Mouse (Mus musculus): Measurements from ENCODE around the gene Brd2. TPM values are rescaled to one million over a fixed set of nuclear protein-coding genes. Genes with fewer than 3 reads are reported as not detected.
A peak's percentile ranks its signal among the peaks of the same experiment; 100 is the strongest.

Brd2 gene
- polyA plus RNA-seq, 1 experiment from 2014 or later: 32.5 TPM

- Histone ChIP-seq H3K4me2 (ENCODE audit: low read depth, low read length) (no peak overlapping the region), H3K36me3 (replicated peaks; ENCODE audit: insufficient read depth, low read length) (peaks cover 52% of the 10 kb centered on the region), H3K27ac (ENCODE audit: low read depth) (no peak overlapping the region), H3K4me3 (ENCODE audit: low read depth, low read length) (no peak overlapping the region), H3K4me1 (ENCODE audit: insufficient read depth) (no peaks in the 10 kb centered on the region; the same call in none of the 2 replicates), H3K9me3 (ENCODE audit: low read length) (no peaks in the 10 kb centered on the region), H3K9ac (replicated peaks) (no peak overlapping the region), H3K27me3 (ENCODE audit: insufficient read depth, low read length) (no peaks in the 10 kb centered on the region)
- DNase-seq (no peak), ATAC-seq (no peak)
- WGBS (ENCODE audit: insufficient replicate concordance): 65% methylated on average over 3 of the region's 3 CpGs
- TF ChIP-seq EP300 (IDR thresholded peaks at IDR 0.05; ENCODE audit: low read depth) (no peak), CTCF (IDR thresholded peaks at IDR 0.05; ENCODE audit: low read depth) (no peak)
Measured at GRCm38 (mm10) chr17:34109806-34110195, 12.6 kb downstream of the Brd2 start.

GRCm38 (mm10) chr17:34109038-34109805, 13.2 kb downstream of the Brd2 start:
- Histone ChIP-seq H3K27ac (ENCODE audit: low read depth) (no peak overlapping the region), H3K9me3 (ENCODE audit: low read length) (no peaks in the 10 kb centered on the region), H3K4me1 (ENCODE audit: insufficient read depth) (no peaks in the 10 kb centered on the region), H3K36me3 (replicated peaks; ENCODE audit: insufficient read depth, low read length) (peaks cover 46% of the 10 kb centered on the region), H3K4me2 (ENCODE audit: low read depth, low read length) (no peak overlapping the region), H3K9ac (replicated peaks) (no peak overlapping the region), H3K4me3 (ENCODE audit: low read depth, low read length) (no peak overlapping the region), H3K27me3 (ENCODE audit: insufficient read depth, low read length) (no peaks in the 10 kb centered on the region)
- no peak for DNase-seq
- TF ChIP-seq CTCF (IDR thresholded peaks at IDR 0.05; ENCODE audit: low read depth) (peak; percentile 36), EP300 (IDR thresholded peaks at IDR 0.05; ENCODE audit: low read depth) (no peak)
- WGBS (ENCODE audit: insufficient replicate concordance): 74% methylated on average over 14 of the region's 14 CpGs
- no peak for ATAC-seq

- no peaks in the 10 kb centered on the region for H3K27me3 ChIP-seq (ENCODE audit: insufficient read depth, low read length)
- no peak overlapping the region for H3K9ac ChIP-seq (replicated peaks)
- no peaks in the 10 kb centered on the region for H3K4me1 ChIP-seq (ENCODE audit: insufficient read depth)
- no peaks in the 10 kb centered on the region for H3K9me3 ChIP-seq (ENCODE audit: low read length)
- H3K27ac ChIP-seq (ENCODE audit: low read depth): no peak overlapping the region
- H3K4me3 ChIP-seq (ENCODE audit: low read depth, low read length): no peak overlapping the region
- TF ChIP-seq EP300 (IDR thresholded peaks at IDR 0.05; ENCODE audit: low read depth): no peak
- TF ChIP-seq CTCF (IDR thresholded peaks at IDR 0.05; ENCODE audit: low read depth): no peak
- 81% methylated on average over 5 of the region's 6 CpGs for WGBS (ENCODE audit: insufficient replicate concordance)
- peaks cover 39% of the 10 kb centered on the region for H3K36me3 ChIP-seq (replicated peaks; ENCODE audit: insufficient read depth, low read length)
- H3K4me2 ChIP-seq (ENCODE audit: low read depth, low read length): no peak overlapping the region
- ATAC-seq (no peak), DNase-seq (no peak)
Measured at GRCm38 (mm10) chr17:34108460-34108859, 14.0 kb downstream of the Brd2 start.

- TF ChIP-seq CTCF (IDR thresholded peaks at IDR 0.05; ENCODE audit: low read depth): no peak
- no peak for TF ChIP-seq EP300 (IDR thresholded peaks at IDR 0.05; ENCODE audit: low read depth)
- Histone ChIP-seq H3K36me3 (replicated peaks; ENCODE audit: insufficient read depth, low read length) (peaks cover 27% of the 10 kb centered on the region), H3K9me3 (ENCODE audit: low read length) (no peaks in the 10 kb centered on the region), H3K4me3 (ENCODE audit: low read depth, low read length) (no peak overlapping the region), H3K9ac (replicated peaks) (no peak overlapping the region), H3K4me1 (ENCODE audit: insufficient read depth) (peaks cover 7% of the 10 kb centered on the region), H3K27ac (ENCODE audit: low read depth) (no peak overlapping the region), H3K27me3 (ENCODE audit: insufficient read depth, low read length) (no peaks in the 10 kb centered on the region), H3K4me2 (ENCODE audit: low read depth, low read length) (no peak overlapping the region)
- WGBS (ENCODE audit: insufficient replicate concordance): 81% methylated on average over 7 of the region's 7 CpGs
- DNase-seq (no peak), ATAC-seq (no peak)
Measured at GRCm38 (mm10) chr17:34107109-34107867, 15.1 kb downstream of the Brd2 start.

- Histone ChIP-seq H3K4me3 (ENCODE audit: low read depth, low read length) (no peak overlapping the region), H3K27ac (ENCODE audit: low read depth) (no peak overlapping the region), H3K9ac (replicated peaks) (no peak overlapping the region), H3K36me3 (replicated peaks; ENCODE audit: insufficient read depth, low read length) (peaks cover 20% of the 10 kb centered on the region), H3K4me1 (ENCODE audit: insufficient read depth) (peaks cover 13% of the 10 kb centered on the region), H3K9me3 (ENCODE audit: low read length) (no peaks in the 10 kb centered on the region), H3K4me2 (ENCODE audit: low read depth, low read length) (no peak overlapping the region), H3K27me3 (ENCODE audit: insufficient read depth, low read length) (no peaks in the 10 kb centered on the region)
- no peak for DNase-seq
- no peak for TF ChIP-seq CTCF (IDR thresholded peaks at IDR 0.05; ENCODE audit: low read depth)
- no peak for TF ChIP-seq EP300 (IDR thresholded peaks at IDR 0.05; ENCODE audit: low read depth)
- no peak for ATAC-seq
- WGBS (ENCODE audit: insufficient replicate concordance): 80% methylated on average over 7 of the region's 7 CpGs
Measured at GRCm38 (mm10) chr17:34106555-34106954, 15.9 kb downstream of the Brd2 start.

GRCm38 (mm10) chr17:34104804-34105203, 17.6 kb downstream of the Brd2 start:
- DNase-seq (no peak), ATAC-seq (no peak)
- H3K4me2 ChIP-seq (ENCODE audit: low read depth, low read length): no peak overlapping the region
- H3K27me3 ChIP-seq (ENCODE audit: insufficient read depth, low read length): no peaks in the 10 kb centered on the region; the same call in 1 of the 2 replicates
- no peaks in the 10 kb centered on the region for H3K9me3 ChIP-seq (ENCODE audit: low read length)
- TF ChIP-seq EP300 (IDR thresholded peaks at IDR 0.05; ENCODE audit: low read depth) (no peak), CTCF (IDR thresholded peaks at IDR 0.05; ENCODE audit: low read depth) (no peak)
- H3K27ac ChIP-seq (ENCODE audit: low read depth): no peak overlapping the region
- H3K4me1 ChIP-seq (ENCODE audit: insufficient read depth): peaks cover 13% of the 10 kb centered on the region
- no peak overlapping the region for H3K9ac ChIP-seq (replicated peaks)
- H3K36me3 ChIP-seq (replicated peaks; ENCODE audit: insufficient read depth, low read length): 0 out of 2 replicates have a peak, but pooled peaks cover 5% of the 10 kb centered on the region
- 80% methylated on average over 9 of the region's 9 CpGs for WGBS (ENCODE audit: insufficient replicate concordance)
- H3K4me3 ChIP-seq (ENCODE audit: low read depth, low read length): no peak overlapping the region
